Mouse (Mus musculus) neural tube, embryonic 10.5 days (tissue): ENCODE data around the gene Pcbp3.

Experiments used
- DNase-seq: peaks from one replicate; pipeline ENCODE4 v3.0.0-alpha.2; 2017; ENCODE audit warnings: low spot score; ENCODE audit errors: extremely low spot score

The Pcbp3 gene

GRCm38 (mm10) chr10:76931122-76931521 lies 30.6 kb downstream of the Pcbp3 start:
- no peak for DNase-seq

GRCm38 (mm10) chr10:76924441-76924840 lies 37.2 kb downstream of the Pcbp3 start:
- DNase-seq, result no peak

GRCm38 (mm10) chr10:76918086-76918485 lies 43.6 kb downstream of the Pcbp3 start:
- no peak for DNase-seq

GRCm38 (mm10) chr10:76906434-76906833 lies 55.3 kb downstream of the Pcbp3 start:
- no peak for DNase-seq

GRCm38 (mm10) chr10:76905935-76906341 lies 55.7 kb downstream of the Pcbp3 start:
- no peak for DNase-seq

GRCm38 (mm10) chr10:76903694-76904093 lies 58.0 kb downstream of the Pcbp3 start:
- DNase-seq, result no peak

- no peak for DNase-seq
Observed at GRCm38 (mm10) chr10:76903099-76903498, 58.6 kb downstream of the Pcbp3 start.

GRCm38 (mm10) chr10:76902588-76902987 lies 59.1 kb downstream of the Pcbp3 start:
- DNase-seq, result no peak

GRCm38 (mm10) chr10:76898428-76898827 lies 63.3 kb downstream of the Pcbp3 start:
- DNase-seq, result no peak

GRCm38 (mm10) chr10:76891456-76891855 lies 70.2 kb downstream of the Pcbp3 start:
- DNase-seq, result no peak

GRCm38 (mm10) chr10:76883442-76884244 lies 78.0 kb downstream of the Pcbp3 start:
- no peak for DNase-seq

- no peak for DNase-seq
Observed at GRCm38 (mm10) chr10:76882644-76883441, 78.8 kb downstream of the Pcbp3 start.

GRCm38 (mm10) chr10:76881900-76882299 lies 79.8 kb downstream of the Pcbp3 start:
- DNase-seq, result no peak

- DNase-seq, result no peak
Observed at GRCm38 (mm10) chr10:76875310-76875709, 86.4 kb downstream of the Pcbp3 start.

- DNase-seq, result no peak
Observed at GRCm38 (mm10) chr10:76874879-76875278, 86.8 kb downstream of the Pcbp3 start.

GRCm38 (mm10) chr10:76874398-76874797 lies 87.3 kb downstream of the Pcbp3 start:
- DNase-seq, result no peak

GRCm38 (mm10) chr10:76873948-76874347 lies 87.7 kb downstream of the Pcbp3 start:
- DNase-seq, result no peak

- DNase-seq, result no peak
Observed at GRCm38 (mm10) chr10:76872736-76873135, 89.0 kb downstream of the Pcbp3 start.

- DNase-seq, result no peak
Observed at GRCm38 (mm10) chr10:76865936-76866335, 95.8 kb downstream of the Pcbp3 start.

- no peak for DNase-seq
Observed at GRCm38 (mm10) chr10:76860998-76861397, 100.7 kb downstream of the Pcbp3 start.

GRCm38 (mm10) chr10:76859355-76860127 lies 102.1 kb downstream of the Pcbp3 start:
- no peak for DNase-seq

GRCm38 (mm10) chr10:76857879-76858278 lies 103.8 kb downstream of the Pcbp3 start:
- no peak for DNase-seq
